Mouse (Mus musculus) left cerebral cortex, adult 11 months (tissue): ENCODE measurements around the gene Napsa.
A peak's percentile ranks its signal among the peaks of the same experiment; 100 is the strongest.

Source experiments
- DNase-seq: peaks from one replicate; pipeline ENCODE4 v3.0.0; 2022; ENCODE audit warnings: low spot score

The Napsa gene

DNA sequence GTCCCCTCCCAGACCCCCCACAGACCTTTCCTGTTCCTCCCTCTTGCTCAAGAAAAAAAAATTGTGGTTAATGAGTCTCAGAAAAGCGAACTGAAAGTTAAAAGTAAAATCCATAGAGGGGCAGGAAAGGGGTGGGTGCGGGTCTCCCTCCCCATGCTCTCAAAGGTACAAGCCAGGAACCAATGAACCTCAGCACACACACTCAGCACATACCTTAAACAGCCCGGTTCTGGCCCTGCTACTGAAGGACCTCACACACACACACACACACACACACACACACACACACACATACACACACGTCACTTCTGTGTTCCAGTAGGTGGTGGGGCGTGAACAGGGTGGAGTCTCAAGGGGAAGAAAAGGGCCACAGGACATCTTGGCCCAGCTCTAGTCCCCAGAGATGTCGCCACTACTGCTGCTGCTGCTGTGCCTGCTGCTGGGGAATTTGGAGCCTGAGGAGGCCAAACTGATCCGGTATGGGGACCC is at the start of gene Napsa:
Gene Napsa, plus strand, starts transcription at position 168 of the 489 bp plus-strand sequence.
- DNase-seq: no peak

DNA sequence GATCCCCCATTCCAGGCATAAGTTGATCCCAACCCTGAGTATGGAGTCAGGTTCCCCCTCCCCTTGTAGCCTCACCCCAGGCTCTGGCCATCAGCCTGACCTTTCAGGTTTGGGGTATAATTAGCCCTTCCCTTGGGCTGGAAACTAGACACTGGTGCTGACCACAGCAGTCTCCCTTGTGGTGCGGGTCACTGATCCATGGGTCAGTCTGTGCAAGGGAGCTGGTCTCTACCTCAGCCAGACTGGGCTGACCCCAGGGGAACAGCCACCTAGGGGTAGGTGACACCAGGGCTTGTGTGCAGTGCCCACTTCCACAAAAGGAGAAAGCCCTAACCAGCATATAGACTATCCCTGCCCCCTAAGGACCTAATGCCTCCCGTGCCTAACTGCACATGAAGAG is 49.1 kb upstream of the Napsa start:
- no peak for DNase-seq

DNA sequence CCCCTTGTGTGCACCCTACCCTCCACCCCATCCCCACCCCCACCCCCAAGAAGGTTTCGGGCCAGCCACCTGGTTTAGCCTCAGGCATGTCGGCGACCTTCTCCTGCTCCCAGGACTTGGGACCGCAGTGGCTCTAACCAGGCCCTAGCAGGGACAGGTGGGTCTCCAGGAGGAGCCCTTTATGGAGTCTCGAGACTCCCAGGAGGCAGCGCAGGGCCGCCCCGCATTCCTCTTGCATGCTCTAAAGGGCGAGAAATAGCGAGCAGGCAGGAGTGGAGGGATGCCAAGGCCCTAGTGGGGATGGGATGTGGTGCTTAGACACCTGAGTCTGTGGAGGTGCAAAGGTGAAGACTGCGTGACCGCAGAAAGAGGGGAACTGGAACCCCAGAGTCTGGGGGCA is 47.7 kb upstream of the Napsa start, which contains the start of gene Mybpc2:
Gene Mybpc2, minus strand, starts transcription at position 155 of the 400 bp plus-strand sequence.
- no peak for DNase-seq

DNA sequence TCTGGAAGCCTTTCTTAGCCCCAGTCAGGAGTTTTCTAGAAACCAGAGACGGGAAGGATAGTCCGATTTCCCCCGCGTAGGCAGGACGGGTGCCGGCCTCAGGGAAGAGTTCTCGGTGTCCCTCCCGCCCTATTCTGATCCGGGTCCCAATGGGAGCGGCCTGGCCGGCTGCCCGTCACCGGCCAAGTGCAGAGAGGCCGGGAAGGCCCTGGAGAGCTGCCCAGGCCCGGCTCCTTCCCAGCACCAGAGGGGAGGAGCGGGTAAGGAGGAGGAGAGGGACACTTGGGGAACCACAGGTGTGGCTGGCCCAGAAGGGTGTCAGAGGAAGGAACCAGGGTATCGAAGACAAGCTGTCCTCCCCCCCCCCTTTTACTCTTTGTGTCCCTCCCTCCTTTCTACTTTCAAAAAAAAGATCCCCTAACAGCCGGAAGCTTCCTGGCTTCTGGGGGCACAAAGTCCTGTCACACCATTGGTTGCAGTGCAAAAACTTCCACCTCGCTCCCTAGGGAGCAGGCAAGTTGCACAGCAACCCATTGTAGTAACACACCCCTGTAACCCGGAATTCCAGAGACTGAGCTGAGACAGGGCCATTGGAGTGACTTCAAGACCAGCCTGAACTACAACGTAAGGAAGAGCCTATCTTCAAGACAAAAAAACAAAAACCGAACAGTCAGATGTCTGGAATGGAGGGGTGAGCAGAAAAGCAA is 46.9 kb upstream of the Napsa start:
- DNase-seq: no peak

DNA sequence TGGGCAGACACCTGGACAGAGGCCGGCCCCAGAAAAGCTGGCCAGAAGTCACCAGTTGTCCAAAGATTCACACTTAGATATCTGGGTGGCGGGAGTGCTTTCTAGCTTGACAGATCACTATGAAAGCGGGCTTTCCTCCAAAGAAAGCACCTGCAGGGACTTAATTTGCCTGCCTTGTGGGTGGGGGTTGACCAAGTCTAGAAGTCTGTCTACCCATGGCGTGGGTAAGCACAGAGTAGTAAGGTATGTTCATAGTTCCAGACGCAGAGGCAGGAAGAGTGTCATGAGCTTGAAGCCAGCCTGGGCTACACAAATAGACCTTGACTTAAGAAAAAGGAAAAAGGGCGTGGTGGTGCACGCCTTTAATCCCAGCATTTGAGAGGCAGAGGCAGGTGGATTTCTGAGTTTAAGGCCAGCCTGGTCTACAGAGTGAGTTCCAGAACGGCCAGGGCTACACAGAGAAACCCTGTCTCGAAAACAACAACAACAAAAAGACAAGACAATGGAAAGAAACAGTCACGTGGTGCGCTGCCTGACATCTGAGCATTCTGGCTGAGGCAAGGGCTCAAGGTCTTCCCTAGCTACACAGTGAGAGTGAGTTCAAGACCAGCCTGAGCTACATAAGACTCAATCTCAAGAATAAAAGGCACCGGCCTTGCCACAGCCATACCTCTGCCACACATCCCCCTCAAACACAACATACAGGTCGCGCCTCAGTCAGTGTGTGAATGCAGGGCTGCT is 45.6 kb upstream of the Napsa start:
- no peak for DNase-seq

DNA sequence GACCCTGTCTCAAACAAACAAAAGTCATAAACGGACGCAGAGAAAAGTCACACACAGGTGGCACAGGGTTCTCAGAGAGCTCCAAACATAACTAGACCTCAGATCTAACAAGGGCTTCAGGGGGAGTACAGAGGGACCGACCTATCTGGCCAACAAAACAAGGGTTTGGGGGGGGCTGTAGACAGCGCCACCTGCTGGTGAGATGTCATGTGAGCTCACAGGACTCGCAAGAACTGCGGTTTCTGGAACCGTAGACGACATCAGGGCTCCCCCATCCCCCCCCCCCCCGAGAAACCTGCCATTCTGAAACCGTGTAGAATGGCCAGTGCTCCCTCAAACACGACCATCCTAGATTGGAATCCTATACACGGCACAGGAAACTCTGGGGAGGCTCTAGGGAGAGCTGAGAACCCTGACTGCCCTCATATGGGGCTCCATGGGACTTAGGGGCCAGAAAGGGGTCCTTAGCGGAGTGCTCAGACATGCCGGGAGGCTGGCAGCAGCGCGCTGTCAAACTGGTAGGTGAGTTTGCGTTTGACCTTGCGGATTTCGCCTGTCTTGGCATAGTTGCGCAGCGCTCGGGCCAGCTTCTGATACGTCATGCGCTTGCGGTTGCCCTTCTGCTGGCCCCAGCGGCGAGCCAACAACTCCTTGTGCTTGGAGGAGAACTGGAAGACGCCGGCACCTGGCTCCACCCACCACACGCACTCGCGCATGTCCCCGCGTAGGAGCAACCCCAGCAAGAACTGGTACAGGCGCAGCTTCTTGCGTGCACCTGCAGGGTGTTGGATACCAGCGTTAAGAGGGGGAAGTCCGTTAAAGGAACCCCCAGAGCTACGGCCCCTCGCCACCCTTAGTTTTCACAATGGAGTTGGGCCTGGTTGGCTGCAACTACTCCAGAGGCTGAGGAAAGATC is 44.4 kb upstream of the Napsa start:
- peak; percentile 67 for DNase-seq

DNA sequence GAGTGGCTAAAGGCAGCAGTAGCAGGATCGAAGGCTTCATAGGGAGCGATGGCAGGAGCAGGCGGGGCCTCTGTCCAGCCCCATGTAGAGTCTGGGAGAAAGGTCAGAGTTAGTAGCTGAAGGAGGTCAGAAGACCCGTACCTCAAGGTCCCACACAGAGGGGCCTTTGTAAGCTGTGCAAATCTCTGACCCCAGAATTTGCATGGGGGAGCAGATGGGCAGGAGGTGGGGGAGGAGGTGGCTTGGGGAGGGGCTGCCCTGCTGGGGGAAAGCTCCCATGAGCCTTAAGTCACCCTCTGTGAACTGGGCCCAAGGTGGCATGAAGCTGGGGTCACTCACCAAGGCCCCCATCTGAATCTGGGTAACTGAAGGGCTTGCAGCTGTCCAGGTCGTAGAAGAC is 42.7 kb upstream of the Napsa start:
- no peak for DNase-seq

DNA sequence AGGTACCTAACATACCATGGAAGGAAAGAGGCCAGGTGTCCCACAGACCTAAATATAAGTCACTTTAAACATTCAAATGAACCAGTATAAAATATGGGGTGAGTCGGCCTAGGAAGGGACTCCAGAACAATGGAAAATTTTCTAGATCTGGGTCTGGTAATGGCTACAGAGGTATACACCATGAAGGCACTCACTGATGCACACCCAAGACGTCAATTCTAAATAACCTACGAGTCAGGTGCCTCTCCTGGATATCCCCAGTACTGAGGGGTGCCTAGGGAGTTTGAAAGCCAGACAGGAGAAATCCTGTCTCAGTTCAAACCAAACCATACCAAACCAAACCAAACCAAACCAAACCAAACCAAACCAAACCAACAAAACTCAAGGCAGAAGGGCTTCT is 41.7 kb upstream of the Napsa start:
- no peak for DNase-seq

DNA sequence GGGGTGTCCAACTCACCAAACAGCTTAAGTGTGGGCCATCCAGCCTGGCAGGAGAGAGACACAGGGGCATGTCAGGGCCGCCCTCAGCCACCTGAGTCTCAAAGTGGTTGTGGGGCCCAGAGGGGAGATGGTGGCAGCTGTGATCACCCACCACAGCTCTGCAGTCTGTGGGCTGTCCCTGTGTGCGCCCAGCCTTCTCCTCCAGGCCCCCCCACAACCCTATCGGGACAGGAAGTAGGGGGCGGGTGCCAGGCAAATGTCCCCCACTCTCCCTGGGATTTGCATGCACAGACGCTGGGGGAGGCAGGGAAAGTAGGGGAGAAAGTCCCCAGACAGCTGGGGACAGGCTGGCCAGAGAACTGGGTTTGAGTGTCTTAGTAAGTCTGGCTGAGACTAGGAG is 41.0 kb upstream of the Napsa start:
- no peak for DNase-seq

DNA sequence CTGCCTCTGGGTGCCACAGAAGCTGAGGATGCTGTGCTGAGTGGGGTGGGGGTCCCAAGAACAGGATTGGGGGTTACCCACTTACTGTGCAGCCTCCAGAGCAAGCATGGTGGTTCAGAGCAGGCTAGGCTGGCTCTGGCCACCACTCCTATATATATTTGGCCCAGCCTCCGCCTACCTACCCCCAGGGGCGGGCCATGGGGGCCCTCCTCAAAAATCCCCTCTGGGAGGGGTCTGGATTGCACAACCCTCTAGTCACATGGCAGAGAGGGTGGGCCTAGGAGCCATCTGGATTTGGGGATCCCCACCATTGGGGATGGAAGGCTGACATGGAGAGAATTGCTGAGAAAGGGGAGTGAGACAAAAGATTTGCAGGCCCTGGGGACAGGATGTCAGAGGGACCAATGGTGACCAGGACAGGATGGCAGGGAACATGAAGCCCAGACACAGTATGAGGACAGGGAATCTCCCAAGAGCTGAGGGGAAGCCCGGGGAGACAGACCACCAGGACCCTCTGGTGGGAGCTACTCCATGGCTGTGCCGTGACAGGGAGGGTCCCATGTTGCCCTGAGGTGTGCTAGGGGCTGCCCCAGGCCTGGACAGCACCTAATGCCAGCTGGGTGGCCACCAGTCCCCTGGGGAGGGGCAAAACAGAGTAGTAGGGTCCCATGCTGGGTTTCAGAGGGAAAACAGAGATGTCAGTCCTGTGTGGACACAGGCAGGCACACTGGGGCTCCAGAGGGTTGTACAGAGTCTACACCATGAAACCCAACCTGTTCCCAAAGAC is 40.0 kb upstream of the Napsa start, which contains the start of gene Spib:
Gene Spib, minus strand, starts transcription at position 126 of the 787 bp plus-strand sequence.
- DNase-seq: no peak

DNA sequence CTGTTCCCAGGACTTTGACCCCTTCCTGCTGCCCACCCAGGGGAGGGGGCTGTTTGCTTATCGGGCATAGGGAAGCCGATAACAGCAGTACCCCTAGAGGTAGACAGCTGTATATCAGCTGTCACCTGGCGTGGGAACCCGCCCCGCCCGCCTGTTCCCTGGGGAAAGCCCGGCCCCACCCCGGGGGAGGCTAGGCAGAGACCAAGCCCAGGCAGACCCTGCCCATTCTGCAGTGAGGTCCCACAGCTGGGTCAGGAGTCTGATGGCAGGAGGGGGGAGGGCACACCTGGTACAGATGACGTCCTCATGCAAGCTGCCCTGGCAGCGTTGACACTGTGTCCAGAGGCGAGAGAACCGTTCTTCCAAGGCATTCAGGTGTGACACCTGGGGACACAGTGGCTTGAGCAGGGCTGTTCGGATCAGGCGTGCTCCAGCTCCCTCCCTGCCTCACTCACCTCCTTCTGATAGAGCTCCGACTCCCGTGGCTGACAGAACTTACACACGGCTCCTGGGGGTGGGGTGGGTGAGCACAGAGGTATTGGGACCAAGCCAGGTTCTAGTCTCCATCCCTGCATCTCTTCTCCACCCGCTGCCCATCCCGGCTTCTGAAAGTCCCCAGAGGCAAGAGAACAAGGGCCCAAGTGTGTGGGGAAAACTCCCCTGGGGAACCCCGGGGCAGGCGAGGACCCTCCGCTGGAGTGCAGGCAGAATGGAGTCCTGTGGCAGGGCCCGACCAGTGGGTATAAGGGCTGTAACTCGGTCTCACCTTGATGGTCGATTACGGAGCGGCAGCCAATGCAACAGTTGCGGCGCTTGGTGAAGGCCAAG is 39.0 kb upstream of the Napsa start:
- no peak for DNase-seq

DNA sequence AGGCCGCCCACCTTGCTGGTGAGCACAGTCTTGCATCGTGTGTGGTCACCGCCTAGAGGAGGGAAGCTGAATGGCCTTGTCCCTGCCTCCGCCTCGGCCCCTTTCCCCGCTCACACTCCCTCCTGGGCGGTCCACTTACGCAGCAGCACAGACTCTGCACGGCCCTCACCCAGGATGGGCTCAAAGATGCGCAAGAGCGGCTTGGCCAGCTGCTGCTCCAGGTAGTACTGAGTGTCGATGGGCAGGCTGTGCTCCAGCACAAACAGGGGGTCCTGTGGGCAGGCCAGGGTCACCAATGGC is 38.5 kb upstream of the Napsa start:
- DNase-seq: no peak

DNA sequence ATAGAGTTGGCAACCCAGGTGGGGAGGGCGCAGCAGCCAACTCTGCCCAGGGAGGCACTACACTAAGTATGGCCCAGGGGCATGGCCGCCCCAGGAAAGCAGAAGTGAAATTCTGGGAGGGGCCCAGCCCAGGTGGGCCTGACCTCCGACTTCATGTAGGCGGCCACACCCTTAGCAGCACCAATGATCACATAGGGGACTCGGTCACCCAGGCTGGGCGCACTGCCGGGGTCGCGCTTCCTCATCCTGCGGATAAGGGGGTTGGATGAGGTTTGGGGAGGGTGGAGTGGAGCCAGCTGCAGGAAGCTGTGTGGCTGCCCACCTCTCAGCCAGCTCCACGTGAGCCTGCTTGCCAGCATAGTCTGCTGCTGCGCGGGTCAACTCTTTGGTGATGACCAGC is 37.9 kb upstream of the Napsa start:
- no peak for DNase-seq

DNA sequence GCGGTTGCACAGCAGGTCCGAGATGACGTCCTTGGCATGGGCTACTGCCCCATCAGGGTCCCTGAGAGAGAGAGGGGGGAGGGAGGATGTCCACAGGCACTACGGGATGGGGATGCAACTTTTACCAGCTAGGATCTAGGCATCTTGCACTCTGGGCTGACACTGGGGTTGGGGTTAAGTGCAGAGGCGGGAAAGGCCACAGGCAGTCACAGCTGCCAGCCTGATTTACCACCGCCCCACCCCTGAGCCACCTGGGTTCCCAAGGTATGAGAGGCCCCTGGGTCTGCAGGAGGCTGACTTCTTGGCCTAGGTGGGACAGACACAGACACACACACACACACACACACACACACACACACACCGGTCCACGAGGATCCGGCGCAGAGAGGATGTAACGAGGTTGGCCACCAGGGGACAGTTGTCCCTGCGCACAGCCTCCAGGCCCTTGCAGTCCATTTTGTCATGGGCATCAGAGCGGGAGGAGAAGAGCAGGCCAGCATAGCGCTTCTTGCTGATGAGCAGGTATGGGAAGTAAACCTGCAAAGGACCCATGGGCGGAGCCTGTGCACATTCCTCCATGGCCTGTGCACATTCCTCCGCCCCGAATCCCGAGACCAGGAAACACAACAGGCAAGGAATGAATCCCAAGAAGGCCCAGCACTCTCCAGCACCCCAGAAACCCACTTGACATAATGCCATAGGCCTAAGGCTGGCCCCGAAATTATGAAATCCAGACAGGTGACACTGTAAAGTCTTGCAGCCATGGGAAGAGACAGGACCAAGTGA is 37.3 kb upstream of the Napsa start:
- DNase-seq: no peak

DNA sequence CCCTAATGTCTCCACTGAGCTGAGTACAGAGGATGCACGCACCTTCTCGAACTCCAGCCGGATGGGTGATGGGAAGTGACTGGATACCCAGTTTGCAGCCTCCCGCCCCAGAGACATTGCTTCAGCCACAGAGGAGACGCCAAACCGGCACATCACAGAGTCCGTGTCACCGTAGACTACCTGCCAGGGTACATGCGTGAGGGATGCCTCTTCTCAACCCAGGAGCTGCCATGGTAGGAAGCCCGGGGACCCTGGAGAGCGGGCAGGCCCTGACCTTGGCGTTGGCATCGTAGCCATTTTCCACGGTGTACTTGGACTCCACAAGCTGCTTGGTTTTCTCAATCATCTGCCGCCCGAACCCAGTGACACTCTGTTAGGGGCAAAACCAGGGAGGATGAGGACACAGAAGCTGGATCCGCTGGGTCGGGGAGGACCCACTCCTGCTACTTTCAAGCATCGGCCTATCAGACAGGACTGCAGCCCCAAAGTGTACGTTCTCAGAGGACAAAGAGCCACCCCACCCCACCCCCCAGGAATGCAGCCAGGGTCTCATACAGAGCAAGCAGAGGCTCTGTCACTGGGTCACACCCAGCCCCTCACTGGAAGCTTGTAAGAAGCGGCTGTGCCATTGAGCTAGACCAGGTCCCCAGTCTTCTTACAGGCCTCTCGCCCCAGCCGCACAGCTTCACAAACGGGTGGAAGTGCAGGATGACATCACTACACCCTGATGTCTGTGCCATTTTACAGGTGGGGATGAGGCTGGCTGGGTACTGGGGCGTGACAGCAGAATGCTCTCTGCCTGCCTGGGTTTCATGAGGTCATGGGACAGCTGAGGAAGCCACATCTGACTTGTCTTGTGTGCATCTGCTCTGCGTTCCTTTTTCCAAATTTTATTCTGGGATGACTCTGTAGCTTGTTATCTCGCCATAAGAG is 36.3 kb upstream of the Napsa start:
- DNase-seq: no peak

DNA sequence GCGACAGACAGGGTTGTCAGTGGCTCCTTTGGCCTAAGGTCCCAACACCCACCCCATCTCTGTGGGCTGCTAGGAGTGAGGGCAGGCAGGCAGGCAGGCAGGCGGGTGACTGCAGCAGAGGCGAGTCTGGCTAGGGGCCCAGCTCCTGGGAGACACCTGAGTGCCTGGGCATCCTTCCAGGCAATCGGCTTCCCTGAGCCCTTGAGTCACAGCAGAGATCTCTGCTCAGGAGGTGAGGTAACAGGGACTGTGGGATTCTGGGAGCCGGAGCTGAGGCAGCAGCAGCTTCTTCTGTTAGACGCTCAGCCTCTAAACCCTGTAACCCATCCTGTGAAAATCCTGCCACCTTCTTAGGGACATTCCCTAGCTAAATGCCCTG is 35.6 kb upstream of the Napsa start:
- no peak for DNase-seq

DNA sequence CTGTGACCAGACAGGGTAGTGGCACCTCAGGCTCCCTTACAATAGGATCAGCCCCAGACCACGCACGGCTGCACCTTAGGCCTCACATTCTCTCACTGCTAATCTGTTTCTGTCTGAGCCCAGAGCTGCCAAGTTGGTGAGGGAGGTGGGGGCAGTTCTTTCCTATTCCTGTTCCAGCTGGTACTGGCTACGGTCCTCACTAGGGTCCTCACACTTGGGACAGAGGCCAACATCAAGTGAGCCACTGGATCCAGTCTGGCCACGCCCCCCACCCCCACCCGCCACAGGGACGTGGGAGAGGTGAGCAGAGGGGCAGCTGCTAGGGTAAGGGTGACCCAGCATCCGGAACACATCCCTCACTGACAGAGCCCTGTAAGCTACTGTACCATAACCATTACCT is 35.2 kb upstream of the Napsa start:
- DNase-seq: no peak

DNA sequence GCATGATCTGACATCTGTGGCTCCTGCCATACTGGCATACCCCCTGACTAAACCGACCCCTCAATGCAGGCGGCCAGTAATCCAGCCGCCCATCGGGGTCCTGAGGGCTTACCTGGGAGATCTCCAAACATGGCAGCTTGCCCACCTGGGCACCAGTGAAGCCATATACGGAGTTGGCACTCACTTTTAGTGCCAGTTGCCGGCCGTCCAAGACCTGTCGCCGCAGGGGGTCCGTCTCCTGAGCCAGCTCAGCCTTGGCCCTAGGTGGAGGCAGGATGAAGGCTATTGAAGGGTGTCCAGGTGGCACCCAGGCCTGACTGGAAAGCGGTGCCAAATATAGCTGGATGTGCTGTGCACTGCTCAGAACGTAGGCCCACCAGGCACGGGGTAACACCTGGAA is 34.7 kb upstream of the Napsa start:
- no peak for DNase-seq
